Mouse (Mus musculus) gastrocnemius, adult 18-20 months (tissue): ENCODE results near the gene Pilra. TPM values are rescaled to one million over a fixed set of nuclear protein-coding genes. Genes with fewer than 3 reads are reported as not detected.

Source experiments
- DNase-seq: peaks from one replicate; pipeline ENCODE4 v3.0.0; 2021; ENCODE audit warnings: low spot score
- total RNA-seq, 2 experiments: library from RNA; stranded (reverse); gene quantifications; 2 replicates each; pipeline ENCODE4 v1.2.3; 2021

Gene Pilra
- total RNA-seq, 2 experiments from 2014 or later = 0.16 to 0.28 TPM

DNA sequence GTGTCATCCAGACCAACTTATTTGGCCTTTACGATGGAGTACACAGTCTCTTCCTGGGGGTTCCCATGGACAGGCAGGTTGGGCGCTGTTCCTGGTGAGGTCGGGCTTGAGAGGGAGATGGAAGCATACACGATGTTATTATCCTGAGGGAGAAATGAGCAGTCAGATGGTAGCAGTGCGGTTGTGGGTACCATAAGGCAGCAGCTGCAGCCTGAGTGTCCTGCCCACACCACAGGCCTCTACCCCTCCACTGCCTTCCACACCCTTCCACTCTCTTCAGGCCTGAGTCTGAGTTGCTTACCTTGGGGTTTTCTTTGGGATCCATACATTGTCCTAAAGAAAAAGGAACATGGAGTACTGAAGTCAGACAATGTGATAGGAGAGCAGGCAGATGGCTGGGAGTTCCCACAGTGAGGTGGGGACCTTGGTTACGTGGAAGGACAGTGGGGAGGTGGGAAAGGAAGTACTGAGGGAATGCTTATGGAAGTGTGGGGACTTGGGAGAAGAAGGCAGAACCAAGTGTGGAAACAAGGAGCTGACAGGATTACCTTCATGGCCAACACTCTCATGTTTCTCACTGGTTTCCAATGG is 12.5 kb downstream of the Pilra start:
- no peak for DNase-seq

GRCm38 (mm10) chr5:137822602-137823001 is 13.5 kb downstream of the Pilra start:
- no peak for DNase-seq

- no peak for DNase-seq
These were observed 14.0 kb downstream of the Pilra start for GRCm38 (mm10) chr5:137822126-137822525.

DNA sequence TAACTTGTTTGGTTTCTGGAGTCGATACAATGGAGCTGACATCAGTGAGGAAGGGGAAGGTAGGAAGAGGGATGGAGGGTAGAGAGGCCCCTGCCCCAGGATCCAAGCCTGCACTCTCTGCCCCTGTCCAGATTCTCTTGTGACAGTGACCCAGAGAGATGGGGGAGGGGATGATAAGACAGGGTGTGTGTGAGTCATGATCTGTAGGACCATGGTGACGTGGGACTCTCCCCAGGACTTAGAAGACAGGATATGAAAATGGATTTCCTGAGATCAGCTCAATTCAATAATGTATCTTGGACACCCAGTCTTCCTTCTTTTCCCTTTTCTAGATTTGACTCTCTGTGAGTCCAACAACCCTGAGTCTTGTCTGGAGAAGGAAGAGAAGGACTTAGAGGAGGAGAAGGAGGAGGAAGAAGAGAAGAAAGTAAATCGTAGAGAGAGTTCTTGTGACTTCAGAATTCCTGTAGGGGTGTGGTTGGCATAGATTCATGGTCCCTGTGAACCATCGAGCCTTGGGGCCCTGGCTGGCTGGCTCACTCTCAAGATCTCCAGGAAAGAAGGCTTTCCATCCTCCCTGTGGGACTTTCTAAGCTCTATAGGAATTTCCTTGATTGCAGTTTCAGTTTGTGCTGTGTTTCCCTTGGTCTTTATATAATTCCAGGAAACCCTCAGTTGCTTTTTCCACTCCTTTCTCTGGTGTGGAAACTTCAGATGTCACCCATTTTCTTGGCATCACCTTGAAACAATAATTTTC is 18.4 kb downstream of the Pilra start:
- DNase-seq = no peak

GRCm38 (mm10) chr5:137808316-137808715 is 27.8 kb downstream of the Pilra start:
- no peak for DNase-seq

DNA sequence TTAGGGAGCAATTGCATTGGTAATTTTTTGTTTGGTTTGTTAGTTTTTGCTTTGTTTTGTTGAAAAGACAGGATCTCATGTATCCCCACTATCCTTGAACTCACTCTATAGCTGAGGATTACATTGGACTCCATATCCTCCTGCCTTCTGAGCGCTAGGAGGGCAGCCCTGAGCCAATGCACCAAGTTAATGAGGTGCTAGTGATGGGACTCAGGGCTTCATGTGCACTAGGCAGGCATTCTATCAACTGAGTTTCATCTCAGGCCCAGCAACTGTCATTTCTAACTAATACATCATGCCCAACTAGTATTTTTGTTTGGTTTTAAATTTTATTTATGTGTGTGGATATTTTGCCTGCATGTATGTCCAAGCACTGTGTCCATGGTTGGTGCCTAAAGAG is 29.9 kb downstream of the Pilra start:
- DNase-seq = no peak

- DNase-seq = no peak
These were observed 35.2 kb downstream of the Pilra start for GRCm38 (mm10) chr5:137800917-137801316.

DNA sequence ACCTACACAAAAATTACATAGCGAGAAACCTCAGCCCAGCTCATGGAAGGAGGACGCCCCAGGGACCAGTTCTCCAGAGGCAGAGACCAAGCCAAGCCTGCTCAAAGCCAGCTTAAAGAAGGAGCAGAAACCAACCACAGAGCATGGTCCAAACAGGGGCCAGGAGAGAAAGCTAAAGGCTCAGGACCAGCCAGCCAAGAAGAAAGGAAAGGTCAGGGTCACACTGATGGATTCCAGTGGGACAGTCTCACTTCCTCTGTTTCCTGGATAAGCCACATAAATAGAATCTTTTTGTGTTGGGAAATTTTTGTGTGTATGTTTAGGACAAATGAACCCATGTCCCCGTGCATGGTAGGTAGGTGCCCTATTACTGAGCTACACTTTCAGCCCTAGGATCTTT is 39.5 kb downstream of the Pilra start:
- DNase-seq = no peak

GRCm38 (mm10) chr5:137791553-137791952 is 44.5 kb downstream of the Pilra start:
- DNase-seq = no peak

GRCm38 (mm10) chr5:137788946-137789531 is 47.0 kb downstream of the Pilra start:
- DNase-seq = no peak

DNA sequence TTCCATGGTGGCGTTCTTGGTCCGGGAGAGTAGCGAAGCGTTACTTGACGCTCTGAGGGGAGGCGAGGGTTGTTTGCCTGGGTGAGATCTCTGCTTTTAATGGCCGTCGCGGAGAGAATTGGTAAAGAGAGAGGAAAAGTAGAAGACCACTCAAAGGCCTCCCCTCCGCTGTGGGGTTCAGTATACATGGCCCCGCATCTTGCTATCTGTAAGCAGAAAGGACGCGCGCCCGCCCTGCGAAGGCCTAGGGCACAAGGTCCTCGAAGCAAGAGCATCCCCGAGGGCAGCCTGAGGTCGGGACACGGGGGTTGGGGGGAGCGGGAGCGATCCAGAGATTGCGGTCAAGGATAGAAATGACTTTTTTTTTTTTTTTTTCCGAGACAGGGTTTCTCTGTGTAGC is 47.9 kb downstream of the Pilra start:
- no peak for DNase-seq

DNA sequence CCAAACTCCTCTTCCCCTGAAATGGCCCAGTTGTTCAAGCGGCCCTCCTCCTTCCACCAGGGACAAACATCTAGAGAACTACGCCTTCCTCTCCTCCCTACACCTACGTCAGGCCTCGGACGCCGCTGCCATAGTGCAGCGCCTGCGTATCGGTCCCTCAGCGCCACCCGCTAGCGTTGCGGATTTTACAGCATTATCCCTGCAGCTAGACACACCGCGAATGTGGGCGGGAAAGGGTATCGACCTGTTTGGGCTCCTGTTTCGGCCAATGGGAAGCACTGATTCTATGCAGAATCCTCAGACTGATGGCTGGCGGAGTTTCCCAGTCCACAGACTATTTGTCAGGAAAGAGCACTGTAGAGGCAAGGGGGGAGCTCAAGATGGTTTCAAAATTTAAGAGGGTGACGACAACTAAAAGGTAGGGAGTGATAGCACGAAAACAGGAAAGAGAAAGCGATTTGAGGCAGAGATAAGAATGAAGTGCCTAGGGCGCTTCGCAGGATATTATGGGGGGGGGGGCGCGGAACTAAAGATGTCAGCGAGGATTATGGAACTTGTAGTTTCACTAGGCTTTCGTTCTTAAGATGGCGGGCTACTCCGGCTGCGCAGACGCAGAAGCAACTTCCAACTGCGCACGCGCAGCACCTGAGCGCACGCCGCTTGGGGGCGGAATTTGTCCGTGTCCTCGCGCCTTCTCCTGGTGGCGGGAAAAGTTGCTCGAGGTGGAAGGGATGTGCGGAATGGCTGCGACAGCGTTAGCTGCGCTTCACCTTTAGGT is 48.7 kb downstream of the Pilra start, which contains the start of the genes Mepce and Zcwpw1:
Gene Mepce, minus strand, starts transcription at position 505 of the 778 bp plus-strand sequence.
Gene Zcwpw1, plus strand, starts transcription at position 648 of the 778 bp plus-strand sequence.
- DNase-seq = peak; percentile 96

- peak; percentile 99 for DNase-seq
These were observed 49.8 kb downstream of the Pilra start for GRCm38 (mm10) chr5:137786109-137786942.

- no peak for DNase-seq
These were observed 50.7 kb downstream of the Pilra start for GRCm38 (mm10) chr5:137785164-137786031.

DNA sequence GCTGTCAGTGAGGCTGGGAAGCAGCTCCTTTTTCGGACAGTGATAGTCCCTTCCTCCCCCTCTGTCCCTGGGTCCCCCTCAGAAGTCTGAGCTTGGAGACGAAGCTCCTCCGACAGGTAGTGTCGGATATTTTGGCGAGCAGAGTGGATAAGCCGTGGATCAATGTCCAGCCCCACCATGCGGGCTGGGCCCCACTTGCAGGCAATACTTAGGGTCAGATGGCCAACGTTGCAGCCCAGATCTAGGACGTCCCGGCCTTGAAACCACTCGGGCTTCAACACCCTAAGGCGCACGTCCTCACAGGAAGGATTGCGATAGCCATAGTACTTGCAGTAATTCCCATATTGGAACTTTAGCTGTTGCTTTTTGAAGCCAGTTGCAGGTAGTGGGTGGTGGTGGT is 51.5 kb downstream of the Pilra start:
- DNase-seq = no peak

DNA sequence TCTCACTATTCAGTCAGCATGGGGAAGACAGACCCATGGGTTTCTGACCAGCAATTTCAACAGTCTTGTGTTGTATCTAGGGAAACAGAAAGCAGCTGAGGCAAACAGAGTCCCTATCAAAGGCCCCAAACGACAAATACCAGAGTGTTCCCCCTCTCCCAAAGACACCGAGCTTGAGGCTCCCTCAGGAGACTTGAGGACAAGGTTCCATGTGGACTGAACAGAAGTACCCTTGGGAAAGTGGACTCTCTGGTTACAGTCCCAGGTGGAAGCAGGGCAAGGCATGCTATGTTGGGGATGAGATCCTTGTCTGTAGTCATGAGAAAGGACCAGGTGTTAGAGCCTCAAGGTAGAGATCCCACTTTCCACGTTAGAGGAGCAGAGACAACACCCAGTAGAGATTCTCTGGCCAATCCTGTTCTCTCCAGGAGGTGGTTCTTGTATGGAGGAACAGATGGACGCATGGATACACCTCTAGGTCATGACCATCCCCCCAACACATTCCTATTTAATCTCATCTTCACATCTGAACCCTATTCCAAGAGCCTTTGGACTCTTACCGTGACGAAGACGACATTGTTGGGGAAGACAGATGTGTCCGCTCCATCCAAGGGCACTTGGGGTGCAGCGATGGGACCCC is 52.1 kb downstream of the Pilra start:
- no peak for DNase-seq

DNA sequence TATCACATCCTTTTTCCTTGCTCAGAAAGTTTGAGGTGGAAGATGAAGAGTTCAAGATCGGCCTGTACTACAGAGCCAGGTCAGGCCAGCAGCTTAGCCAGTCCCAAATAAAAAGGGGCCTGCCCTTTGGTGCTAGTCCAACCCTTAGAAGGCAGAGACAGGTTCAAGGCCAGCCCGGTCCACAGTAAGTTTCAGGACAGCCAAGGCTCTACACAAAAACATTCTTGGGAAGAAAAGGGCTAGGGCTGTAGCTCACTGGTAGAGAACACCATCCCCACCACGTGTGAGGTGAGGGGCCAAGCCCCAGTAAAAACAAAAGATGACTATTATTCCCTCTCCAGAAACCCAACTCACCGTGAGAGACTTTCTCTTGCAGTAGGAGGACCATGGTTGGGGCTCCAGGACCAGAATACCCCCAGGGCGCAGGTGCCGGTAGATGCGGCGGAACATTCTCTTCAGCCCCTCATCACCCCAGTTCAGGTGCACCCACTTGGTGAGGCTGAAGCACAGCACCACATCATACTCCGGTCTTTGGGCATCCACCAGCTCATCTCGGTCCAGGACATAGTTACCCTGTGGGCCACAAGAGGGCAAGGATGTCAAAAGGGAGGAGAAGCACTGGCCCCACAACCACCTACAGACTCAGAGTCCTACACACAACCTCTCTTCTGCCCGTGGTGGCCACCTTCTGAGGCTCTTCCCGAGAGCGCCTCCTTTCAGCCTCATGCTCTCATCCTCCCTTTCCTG is 53.1 kb downstream of the Pilra start:
- DNase-seq = no peak

GRCm38 (mm10) chr5:137781661-137782060 is 54.4 kb downstream of the Pilra start:
- DNase-seq = no peak
